Mouse (Mus musculus): ENCODE results near the gene Mid1. TPM values are rescaled to one million over a fixed set of nuclear protein-coding genes. Genes with fewer than 3 reads are reported as not detected.

The Mid1 gene
- total and polyA plus RNA-seq, 2 experiments from 2014 or later = 3.8 to 8.5 TPM

- WGBS = 69% methylated on average over 2 of the region's 2 CpGs
- DNase-seq (ENCODE audit: low spot score) = peak; percentile 17
- no peaks in the 10 kb centered on the region for H3K36me3 ChIP-seq (ENCODE audit: insufficient read depth, low read length)
- H3K4me1 ChIP-seq (ENCODE audit: insufficient read depth, low read length) = no peaks in the 10 kb centered on the region
- H3K27me3 ChIP-seq (ENCODE audit: insufficient read depth, low read length) = no peaks in the 10 kb centered on the region; the same call in 1 of the 2 replicates
- no peak overlapping the region for H3K4me2 ChIP-seq (ENCODE audit: low read depth, low read length)
- H3K27ac ChIP-seq = no peak overlapping the region
- no peak overlapping the region for H3K4me3 ChIP-seq (ENCODE audit: low read length)
- no peak for ATAC-seq
- H3K9me3 ChIP-seq (ENCODE audit: low read length) = no peaks in the 10 kb centered on the region
- TF ChIP-seq CTCF (IDR thresholded peaks at IDR 0.05; ENCODE audit: low read depth) = no peak
- no peak overlapping the region for H3K9ac ChIP-seq (replicated peaks; ENCODE audit: low read length)
Measured at GRCm38 (mm10) chrX:169704016-169704602, 19.1 kb downstream of the Mid1 start.

GRCm38 (mm10) chrX:169723511-169723910 is 38.5 kb downstream of the Mid1 start:
- H3K4me1 ChIP-seq (ENCODE audit: insufficient read depth, low read length) = no peaks in the 10 kb centered on the region
- no peak for ATAC-seq
- no peak overlapping the region for H3K4me3 ChIP-seq (ENCODE audit: low read length)
- 88% methylated on average over 1 of the region's 1 CpGs for WGBS
- no peak for DNase-seq (ENCODE audit: low spot score)
- no peak overlapping the region for H3K9ac ChIP-seq (replicated peaks; ENCODE audit: low read length)
- H3K36me3 ChIP-seq (ENCODE audit: insufficient read depth, low read length) = no peaks in the 10 kb centered on the region
- H3K27me3 ChIP-seq (ENCODE audit: insufficient read depth, low read length) = no peaks in the 10 kb centered on the region
- H3K27ac ChIP-seq = no peak overlapping the region
- TF ChIP-seq CTCF (IDR thresholded peaks at IDR 0.05; ENCODE audit: low read depth) = no peak
- no peaks in the 10 kb centered on the region for H3K9me3 ChIP-seq (ENCODE audit: low read length)
- no peak overlapping the region for H3K4me2 ChIP-seq (ENCODE audit: low read depth, low read length)

DNA sequence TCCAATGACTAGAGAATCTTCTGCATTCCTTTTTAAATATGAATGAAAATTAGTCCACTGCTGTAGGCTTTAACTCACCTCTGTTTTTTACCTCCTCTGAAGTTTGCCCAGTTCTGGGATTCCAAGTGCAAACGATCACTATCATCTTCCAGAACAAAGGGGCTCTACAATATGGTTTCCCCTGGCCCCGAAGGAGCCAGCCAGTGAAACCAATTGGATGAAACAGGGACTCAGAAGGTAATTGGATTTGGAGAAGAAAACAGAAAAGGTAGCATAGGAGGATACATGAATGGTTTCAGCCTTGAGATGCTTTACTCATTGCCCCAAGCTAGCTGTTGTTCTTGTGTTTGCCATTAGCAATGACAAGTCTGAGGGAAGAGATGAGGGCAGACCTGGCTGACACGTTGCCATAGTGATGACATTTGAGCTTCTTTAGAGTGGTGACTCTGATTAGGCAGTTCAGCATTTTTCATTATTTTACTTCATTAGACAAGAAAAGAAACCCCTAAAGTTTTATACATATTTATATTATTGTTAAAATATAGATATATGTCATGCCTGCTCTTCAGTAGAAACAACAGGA is 50.5 kb downstream of the Mid1 start:
- Histone ChIP-seq H3K9me3 (ENCODE audit: low read length) (no peaks in the 10 kb centered on the region), H3K9ac (replicated peaks; ENCODE audit: low read length) (no peak overlapping the region), H3K4me1 (ENCODE audit: insufficient read depth, low read length) (no peaks in the 10 kb centered on the region), H3K36me3 (ENCODE audit: insufficient read depth, low read length) (no peaks in the 10 kb centered on the region), H3K27ac (no peak overlapping the region), H3K4me3 (ENCODE audit: low read length) (no peak overlapping the region), H3K4me2 (ENCODE audit: low read depth, low read length) (no peak overlapping the region), H3K27me3 (ENCODE audit: insufficient read depth, low read length) (no peaks in the 10 kb centered on the region)
- no peak for DNase-seq (ENCODE audit: low spot score)
- no peak for ATAC-seq
- no peak for TF ChIP-seq CTCF (IDR thresholded peaks at IDR 0.05; ENCODE audit: low read depth)
- 52% methylated on average over 3 of the region's 3 CpGs for WGBS

GRCm38 (mm10) chrX:169758001-169758400 is 73.0 kb downstream of the Mid1 start:
- 82% methylated on average over 3 of the region's 3 CpGs for WGBS
- Histone ChIP-seq H3K4me3 (ENCODE audit: low read length) (no peak overlapping the region), H3K27ac (no peak overlapping the region), H3K9ac (replicated peaks; ENCODE audit: low read length) (no peak overlapping the region), H3K4me2 (ENCODE audit: low read depth, low read length) (no peak overlapping the region), H3K4me1 (ENCODE audit: insufficient read depth, low read length) (no peaks in the 10 kb centered on the region), H3K36me3 (ENCODE audit: insufficient read depth, low read length) (no peaks in the 10 kb centered on the region), H3K9me3 (ENCODE audit: low read length) (no peaks in the 10 kb centered on the region), H3K27me3 (ENCODE audit: insufficient read depth, low read length) (no peaks in the 10 kb centered on the region)
- no peak for ATAC-seq
- DNase-seq (ENCODE audit: low spot score) = no peak
- no peak for TF ChIP-seq CTCF (IDR thresholded peaks at IDR 0.05; ENCODE audit: low read depth)

- no peak for ATAC-seq
- Histone ChIP-seq H3K9ac (replicated peaks; ENCODE audit: low read length) (no peak within 1 kb of the TSS), H3K36me3 (ENCODE audit: insufficient read depth, low read length) (no peaks in the 10 kb centered on the region), H3K27ac (no peak within 1 kb of the TSS), H3K9me3 (ENCODE audit: low read length) (no peaks in the 10 kb centered on the region), H3K4me2 (ENCODE audit: low read depth, low read length) (no peak within 1 kb of the TSS), H3K4me1 (ENCODE audit: insufficient read depth, low read length) (no peaks in the 10 kb centered on the region), H3K27me3 (ENCODE audit: insufficient read depth, low read length) (no peaks in the 10 kb centered on the region), H3K4me3 (ENCODE audit: low read length) (no peak within 1 kb of the TSS)
- 86% methylated on average over 3 of the region's 3 CpGs for whole genome bisulfite sequencing
- no peak for TF ChIP-seq CTCF (IDR thresholded peaks at IDR 0.05; ENCODE audit: low read depth)
- DNase-seq (ENCODE audit: low spot score) = no peak
Measured at GRCm38 (mm10) chrX:169779535-169779934, 94.5 kb downstream of the Mid1 start, which contains the start of gene 4933400A11Rik. Gene 4933400A11Rik, minus strand, starts transcription at chrX:169779635.

- no peak for DNase-seq (ENCODE audit: low spot score)
- ATAC-seq = no peak
- Histone ChIP-seq H3K36me3 (ENCODE audit: insufficient read depth, low read length) (no peaks in the 10 kb centered on the region), H3K4me1 (ENCODE audit: insufficient read depth, low read length) (no peaks in the 10 kb centered on the region), H3K9ac (replicated peaks; ENCODE audit: low read length) (no peak overlapping the region), H3K27ac (no peak overlapping the region), H3K27me3 (ENCODE audit: insufficient read depth, low read length) (no peaks in the 10 kb centered on the region), H3K4me2 (ENCODE audit: low read depth, low read length) (no peak overlapping the region), H3K9me3 (ENCODE audit: low read length) (no peaks in the 10 kb centered on the region), H3K4me3 (ENCODE audit: low read length) (no peak overlapping the region)
- no peak for TF ChIP-seq CTCF (IDR thresholded peaks at IDR 0.05; ENCODE audit: low read depth)
- 84% methylated on average over 5 of the region's 5 CpGs for WGBS
Measured at GRCm38 (mm10) chrX:169789702-169790101, 104.7 kb downstream of the Mid1 start.

- DNase-seq (ENCODE audit: low spot score) = no peak
- no peaks in the 10 kb centered on the region for H3K36me3 ChIP-seq (ENCODE audit: insufficient read depth, low read length)
Measured at GRCm38 (mm10) chrX:169792879-169793278, 107.9 kb downstream of the Mid1 start.

More at GRCm38 (mm10) chrX:169792879-169793278, 107.9 kb downstream of the Mid1 start:
- ATAC-seq = no peak
- no peak for TF ChIP-seq CTCF (IDR thresholded peaks at IDR 0.05; ENCODE audit: low read depth)
- no peaks in the 10 kb centered on the region for H3K4me1 ChIP-seq (ENCODE audit: insufficient read depth, low read length)
- no peaks in the 10 kb centered on the region for H3K27me3 ChIP-seq (ENCODE audit: insufficient read depth, low read length)
- H3K9me3 ChIP-seq (ENCODE audit: low read length) = no peaks in the 10 kb centered on the region
- H3K4me3 ChIP-seq (ENCODE audit: low read length) = no peak overlapping the region
- no peak overlapping the region for H3K4me2 ChIP-seq (ENCODE audit: low read depth, low read length)
- no peak overlapping the region for H3K27ac ChIP-seq
- no peak overlapping the region for H3K9ac ChIP-seq (replicated peaks; ENCODE audit: low read length)
- 32% methylated on average over 1 of the region's 1 CpGs for WGBS
